17 mouse cellular contexts compared by ENCODE assay signal in genomic region chr6:91014198-91014958, GRCm38 (mm10). TPM values are rescaled to one million over a fixed set of nuclear protein-coding genes. Genes with fewer than 3 reads are reported as not detected.
A peak's percentile ranks its signal among the peaks of the same experiment; 100 is the strongest.
DNase-seq lines count a peak whose midpoint lies in the region; ATAC-seq lines count a peak whose summit lies in the region.
"Had no signal": no experiment of that assay in that cellular context is flagged by ENCODE, and none has a peak within 500 bp of the region (broad histone marks: within the 10 kb centered on the region; RNA-seq: fewer than 3 reads in every experiment).

No protein-coding gene starts in this region.

- no peak overlapping the region for H3K4me2 ChIP-seq in neural tube, embryonic 11.5 days (ENCODE audit: low read depth)
- no peak overlapping the region for H3K4me2 ChIP-seq in lung, embryonic 16.5 days (ENCODE audit: low read depth, low read length)
- no peak overlapping the region for H3K4me2 ChIP-seq in forebrain, embryonic 13.5 days
- H3K4me2 ChIP-seq: liver, embryonic 13.5 days had no signal

- peak; percentile 31 to 45 for DNase-seq in cerebellum, postnatal 25 days
- no peak for DNase-seq in cerebellum, postnatal 36 days
- DNase-seq in neural tube, embryonic 11.5 days (ENCODE audit: low spot score) = no peak
- no peak for DNase-seq in neural tube, embryonic 10.5 days (ENCODE audit: extremely low spot score, low spot score)
- DNase-seq in spleen, postnatal 4 days (ENCODE audit: low spot score in 2 of 2) = no peak
- DNase-seq in thymus, postnatal 4 days = no peak
- DNase-seq: adrenal gland, postnatal 25 days; cerebellum, adult 9-10 months; gastrocnemius, postnatal 10 days; heart, postnatal 36 days; liver, embryonic 13.5 days; right cerebral cortex, adult 18-20 months; thymus, postnatal 36 days had no signal

- no peaks in the 10 kb centered on the region for H3K9me3 ChIP-seq in neural tube, embryonic 11.5 days (ENCODE audit: control insufficient read depth, low read length)
- H3K9me3 ChIP-seq in lung, embryonic 16.5 days (ENCODE audit: control insufficient read depth, low read length) = no peaks in the 10 kb centered on the region
- no peaks in the 10 kb centered on the region for H3K9me3 ChIP-seq in forebrain, embryonic 13.5 days (replicated peaks)
- H3K9me3 ChIP-seq: liver, embryonic 13.5 days had no signal

- H3K4me3 ChIP-seq in neural tube, embryonic 11.5 days (ENCODE audit: low read depth, low read length) = no peak overlapping the region
- H3K4me3 ChIP-seq in lung, embryonic 16.5 days (ENCODE audit: low read length) = no peak overlapping the region
- no peak overlapping the region for H3K4me3 ChIP-seq in forebrain, embryonic 13.5 days
- H3K4me3 ChIP-seq: liver, embryonic 13.5 days; myocyte had no signal

- peak; percentile 45 for ATAC-seq in neural tube, embryonic 11.5 days (ENCODE audit: insufficient read depth, low FRiP score, low TSS enrichment)
- peak; percentile 19; the same call in 1 of the 2 replicates for ATAC-seq in lung, embryonic 16.5 days (ENCODE audit: low read depth)
- ATAC-seq in forebrain, embryonic 13.5 days = no peak

- no peak overlapping the region for H3K9ac ChIP-seq in neural tube, embryonic 11.5 days (ENCODE audit: low read length)
- H3K9ac ChIP-seq in lung, embryonic 16.5 days (ENCODE audit: low read length) = no peak overlapping the region
- H3K9ac ChIP-seq in forebrain, embryonic 13.5 days = no peak overlapping the region
- H3K9ac ChIP-seq: liver, embryonic 13.5 days had no signal

- no peaks in the 10 kb centered on the region for H3K27me3 ChIP-seq in neural tube, embryonic 11.5 days (ENCODE audit: control insufficient read depth, insufficient read depth, low read length)
- H3K27me3 ChIP-seq in lung, embryonic 16.5 days (ENCODE audit: control insufficient read depth, insufficient read depth, low read depth, low read length) = no peaks in the 10 kb centered on the region
- no peaks in the 10 kb centered on the region for H3K27me3 ChIP-seq in forebrain, embryonic 13.5 days
- H3K27me3 ChIP-seq: liver, embryonic 13.5 days had no signal

- no peaks in the 10 kb centered on the region for H3K4me1 ChIP-seq in neural tube, embryonic 11.5 days (ENCODE audit: control insufficient read depth, insufficient read depth, low read length)
- H3K4me1 ChIP-seq in lung, embryonic 16.5 days (replicated peaks; ENCODE audit: control insufficient read depth, insufficient read depth, low read length) = no peaks in the 10 kb centered on the region
- no peaks in the 10 kb centered on the region for H3K4me1 ChIP-seq in forebrain, embryonic 13.5 days

- no peaks in the 10 kb centered on the region for H3K36me3 ChIP-seq in neural tube, embryonic 11.5 days (ENCODE audit: control insufficient read depth, insufficient read depth, low read length)
- H3K36me3 ChIP-seq in lung, embryonic 16.5 days (ENCODE audit: control insufficient read depth, insufficient read depth, low read length) = no peaks in the 10 kb centered on the region
- H3K36me3 ChIP-seq in forebrain, embryonic 13.5 days (ENCODE audit: poor library complexity, severe bottlenecking) = peaks cover 51% of the 10 kb centered on the region

- H3K27ac ChIP-seq in neural tube, embryonic 11.5 days (ENCODE audit: low read depth, low read length) = no peak overlapping the region
- H3K27ac ChIP-seq in lung, embryonic 16.5 days (ENCODE audit: low read length) = no peak overlapping the region
- no peak overlapping the region for H3K27ac ChIP-seq in forebrain, embryonic 13.5 days
- H3K27ac ChIP-seq: kidney, postnatal 0 days; liver, embryonic 13.5 days had no signal

- 62% methylated on average over 9 of the region's 9 CpGs for WGBS in neural tube, embryonic 11.5 days
- 57% methylated on average over 9 of the region's 9 CpGs for WGBS in lung, embryonic 16.5 days
- WGBS in forebrain, embryonic 13.5 days = 80% methylated on average over 9 of the region's 9 CpGs

RNA-seq across cellular contexts. Expression of gene Iqsec1, which starts 25.9 kb away (rescaled TPM):
- polyA plus RNA-seq in neural tube, embryonic 11.5 days (2014; fragmentation: Nextera tagmentation; extraction: Ambion mirVana) = 16.3 and 18.6 TPM in 2 replicates
- 11.7 and 11.9 TPM in 2 replicates for polyA plus RNA-seq in lung, embryonic 16.5 days (2015; fragmentation: Nextera tagmentation; extraction: Ambion mirVana)
- polyA plus RNA-seq in forebrain, embryonic 13.5 days (2015; fragmentation: Nextera tagmentation; extraction: Ambion mirVana) = 10.0 and 12.4 TPM in 2 replicates

Comparison
In these comparisons a context has a peak if more than half of its experiments do, and no peak if none do; other contexts are left out.
1. DNase-seq: peak in cerebellum, postnatal 25 days (2 of 2); none in cerebellum, postnatal 36 days (0 of 2), neural tube, embryonic 11.5 days (single experiment), neural tube, embryonic 10.5 days (single experiment), spleen, postnatal 4 days (0 of 2) and thymus, postnatal 4 days (single experiment).